Mouse (Mus musculus): ENCODE measurements at regions not wholly inside any gene's neighbourhood (a gene's known extent, or its start where the extent isn't known, plus 50 kb on each side); places are given as distances from the start of the nearest gene placed in this dataset.
A peak's percentile ranks its signal among the peaks of the same experiment; 100 is the strongest.

GRCm38 (mm10) chr2:83507901-83508300, 136.3 kb upstream of the Zc3h15 start:
- no peak for DNase-seq (ENCODE audit: low read depth, low spot score)

- no peak for DNase-seq (ENCODE audit: low read depth, low spot score)
These were observed 94.8 kb upstream of the Zc3h15 start for GRCm38 (mm10) chr2:83549454-83549853.

- peak; percentile 10 for DNase-seq (ENCODE audit: low read depth, low spot score)
These were observed 91.9 kb upstream of the Zc3h15 start for GRCm38 (mm10) chr2:83552329-83552728.

Data from ES-CJ7 (cell line).